Mouse (Mus musculus): ENCODE data around the gene Odf2. TPM values are rescaled to one million over a fixed set of nuclear protein-coding genes. Genes with fewer than 3 reads are reported as not detected.

Odf2 gene
- total RNA-seq (2023), result 82.2 TPM

DNA sequence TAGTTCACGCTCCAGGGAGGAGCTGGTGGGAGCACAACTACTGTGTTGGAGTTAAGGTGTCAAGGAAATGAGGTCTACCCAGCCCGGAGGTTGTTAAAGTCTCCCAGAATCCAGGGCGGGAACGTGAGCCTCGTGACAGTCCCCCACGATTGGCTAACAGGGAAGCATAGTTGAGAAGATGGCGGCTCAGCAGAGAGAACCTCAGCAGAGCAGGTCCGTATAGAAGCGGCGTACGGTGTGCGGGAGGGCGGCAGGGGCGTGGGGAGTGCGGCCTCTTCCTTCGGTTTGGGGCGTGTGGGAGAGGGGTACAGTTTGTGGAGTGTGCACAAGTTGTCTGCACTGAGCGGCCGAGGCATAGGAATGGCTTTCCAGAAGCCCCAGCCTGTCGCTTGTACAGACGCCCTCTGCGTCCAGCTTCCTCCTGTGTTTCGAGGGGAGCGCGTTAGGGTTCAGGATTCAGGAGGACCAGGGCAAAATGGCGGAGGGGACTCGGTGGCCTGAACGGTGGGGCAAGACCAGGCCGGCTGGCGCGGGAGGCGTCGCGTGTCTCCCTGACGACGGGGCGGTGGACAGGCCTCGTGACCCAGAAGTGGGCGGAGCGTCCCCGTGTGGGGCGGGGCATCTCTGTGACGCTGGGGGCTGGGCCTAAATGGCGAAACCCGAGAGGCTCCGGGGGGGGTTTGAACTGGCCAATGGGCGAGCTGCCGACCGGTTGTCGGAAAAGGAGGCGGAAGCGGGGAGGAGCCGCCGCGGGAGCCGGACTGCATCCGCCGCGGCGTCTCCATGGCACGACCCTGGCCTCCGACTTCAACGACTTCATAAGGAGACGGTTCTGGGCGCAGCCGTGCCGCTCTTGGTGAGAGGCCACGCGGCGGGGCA lies at the start of gene Odf2:
Gene Odf2, plus strand, starts transcription at position 156 of the 879 bp plus-strand sequence.

GRCm38 (mm10) chr2:29868949-29869645 lies 19.9 kb upstream of the Odf2 start, which contains the start of gene Cercam:
Cercam (plus strand) TSS chr2:29869164.

DNA sequence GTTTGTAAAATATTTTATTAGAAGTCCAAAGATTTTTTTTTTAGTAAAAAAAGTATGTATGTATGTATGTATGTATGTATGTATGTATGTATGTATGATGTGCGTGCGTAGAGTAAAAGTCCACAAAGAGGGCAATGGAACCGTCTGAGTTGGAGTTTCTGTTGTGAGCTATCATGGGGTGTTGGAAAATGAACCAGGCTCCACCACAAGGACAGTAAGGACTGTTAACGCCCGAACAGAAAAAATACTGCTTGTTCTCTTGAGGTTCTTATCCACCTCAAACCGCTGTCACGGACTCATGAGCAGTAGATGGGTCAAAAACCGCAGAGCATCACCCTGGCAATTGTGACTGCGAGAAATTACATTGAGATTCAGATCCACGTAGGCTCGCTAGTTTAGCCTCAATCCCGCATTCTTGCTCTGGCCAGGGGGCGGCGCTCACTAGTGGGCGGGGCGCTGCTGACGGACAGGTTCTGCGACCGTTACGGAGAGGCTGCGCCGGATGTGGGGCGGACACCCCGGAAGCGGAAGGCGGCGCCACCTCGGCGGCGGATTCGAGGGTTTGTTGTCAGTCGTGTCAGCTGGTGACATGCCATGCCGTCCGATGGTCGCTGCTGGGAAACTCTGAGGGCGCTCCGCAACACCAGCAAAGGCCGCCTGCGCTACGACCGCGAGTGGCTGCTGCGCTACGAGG lies 46.0 kb downstream of the Odf2 start, which contains the start of gene Gle1:
Gene Gle1, plus strand, starts transcription at position 521 of the 694 bp plus-strand sequence.

GRCm38 (mm10) chr2:29965250-29965843 lies 76.3 kb downstream of the Odf2 start, which contains the start of gene Sptan1:
Sptan1 (plus strand) TSS chr2:29965560.

Other genes with a start within 250 kb of the Odf2 start
- not detected for gene Gm13420, start 137.5 kb upstream of the Odf2 start, total RNA-seq (2023)
- not detected for gene Gm13547, start 129.9 kb upstream of the Odf2 start, total RNA-seq (2023)
- 3.5 TPM for gene Coq4, start 101.7 kb upstream of the Odf2 start, total RNA-seq (2023)
- 33.9 TPM for gene Trub2, start 100.7 kb upstream of the Odf2 start, total RNA-seq (2023)
- 13.9 TPM for gene Slc27a4, start 86.6 kb upstream of the Odf2 start, total RNA-seq (2023)
- gene Urm1, start 69.1 kb upstream of the Odf2 start, total RNA-seq (2023), result 59.4 TPM
- gene Cercam, start 20.1 kb upstream of the Odf2 start, total RNA-seq (2023), result 2.2 TPM
- 78.1 TPM for gene Gle1, start 46.2 kb downstream of the Odf2 start, total RNA-seq (2023)
- 284 TPM for gene Sptan1, start 76.3 kb downstream of the Odf2 start, total RNA-seq (2023)
- 0.73 TPM for gene Wdr34, start 159.7 kb downstream of the Odf2 start, total RNA-seq (2023)
- 207 TPM for gene Set, start 168.2 kb downstream of the Odf2 start, total RNA-seq (2023)
- gene Pkn3, start 188.5 kb downstream of the Odf2 start, total RNA-seq (2023), result 0.67 TPM
- gene Zdhhc12, start 204.4 kb downstream of the Odf2 start, total RNA-seq (2023), result 10.0 TPM
- gene Zer1, start 235.4 kb downstream of the Odf2 start, total RNA-seq (2023), result 81.2 TPM
- gene Tbc1d13, start 244.5 kb downstream of the Odf2 start, total RNA-seq (2023), result 30.3 TPM

All from CD4-positive naive resting alpha-beta T cell, adult 76 days (primary cell).